Mouse (Mus musculus) heart, postnatal 0 days (tissue): Measurements from ENCODE around the gene Pigo. TPM values are rescaled to one million over a fixed set of nuclear protein-coding genes. Genes with fewer than 3 reads are reported as not detected.

Experiments
- ATAC-seq: fragments of 200-750 bp; cut with Nextera tagmentation; 2 replicates; pipeline ENCODE4 v1.8.0; 2017; ENCODE audit warnings: low read depth, moderate number of reproducible peaks, moderate library complexity; ENCODE audit not compliant: insufficient read depth
- DNase-seq: peaks from one replicate; pipeline ENCODE4 v3.0.0-alpha.2; 2016; ENCODE audit warnings: low spot score
- H3K27ac ChIP-seq: fragments of 300-500 bp; sonication (generic); 2 replicates; pipeline ENCODE4 v1.5.1; 2014; ENCODE audit warnings: low read depth, mild to moderate bottlenecking
- H3K27me3 ChIP-seq: fragments of 300-500 bp; sonication (generic); 2 replicates; pipeline ENCODE4 v1.6.1; 2014; ENCODE audit warnings: low read length, mixed read lengths; ENCODE audit not compliant: control insufficient read depth, insufficient read depth
- H3K36me3 ChIP-seq: fragments of 300-500 bp; sonication (generic); replicated peaks from 2 replicates; pipeline ENCODE4 v1.6.1; 2014; ENCODE audit warnings: low read length, mixed read lengths; ENCODE audit not compliant: control insufficient read depth, insufficient read depth
- H3K4me1 ChIP-seq: fragments of 300-500 bp; sonication (generic); 2 replicates; pipeline ENCODE4 v1.6.1; 2014; ENCODE audit warnings: antibody characterized with exemption; ENCODE audit not compliant: control insufficient read depth, insufficient read depth
- H3K4me2 ChIP-seq: fragments of 300-500 bp; sonication (generic); 2 replicates; pipeline ENCODE4 v1.6.1; 2014; ENCODE audit warnings: low read depth, mild to moderate bottlenecking, low read length, moderate library complexity
- H3K4me3 ChIP-seq: fragments of 300-500 bp; sonication (generic); 2 replicates; pipeline ENCODE4 v1.5.1; 2014; ENCODE audit warnings: low read depth, low read length
- H3K9ac ChIP-seq: fragments of 300-500 bp; sonication (generic); replicated peaks from 2 replicates; pipeline ENCODE4 v1.6.1; 2014; ENCODE audit warnings: low read depth, low read length, mixed read lengths
- H3K9me3 ChIP-seq: fragments of 300-500 bp; sonication (generic); replicated peaks from 2 replicates; pipeline ENCODE4 v1.6.1; 2016; ENCODE audit warnings: low read length; ENCODE audit not compliant: control insufficient read depth
- CTCF ChIP-seq: IDR thresholded peaks from 2 replicates; pipeline ENCODE4 v1.5.1; 2016; ENCODE audit warnings: antibody characterized with exemption, control low read depth, low read depth
- EP300 ChIP-seq: IDR thresholded peaks from 2 replicates; pipeline ENCODE4 v1.6.1; 2016; ENCODE audit warnings: antibody characterized with exemption, low read depth
- WGBS: fragments of 180-500 bp; shearing (Covaris S2); extraction: QIAGEN DNeasy Blood & Tissue Kit; methylation state at CpG from one replicate; pipeline ENCODE4 v1.1.7; 2014; 5-methylcytosine and 5-hydroxymethylcytosine counted together
- polyA plus RNA-seq: library from polyadenylated mRNA; unstranded; fragments of >200 nt; fragmentation: Nextera tagmentation; extraction: Ambion mirVana; gene quantifications from 2 replicates; pipeline ENCODE4 v1.2.1, GENCODE M21; 2015
- total RNA-seq: library from RNA; depleted of rRNA; stranded (reverse); fragments of >200 nt; gene quantifications from 2 replicates; pipeline ENCODE4 v1.2.3, GENCODE M21; 2014; ENCODE audit warnings: low replicate concordance

Gene Pigo
- total and polyA plus RNA-seq, 2 experiments from 2014 or later, result 11.3 to 11.4 TPM

GRCm38 (mm10) chr4:43020876-43021275 is 4.7 kb downstream of the Pigo start:
- WGBS, result 88% methylated on average over 16 of the region's 16 CpGs
- Histone ChIP-seq H3K9me3 (no peaks in the 10 kb centered on the region), H3K4me3 (no peak overlapping the region), H3K27ac (no peak overlapping the region), H3K27me3 (no peaks in the 10 kb centered on the region), H3K36me3 (peaks cover 59% of the 10 kb centered on the region), H3K4me1 (no peaks in the 10 kb centered on the region), H3K4me2 (no peak overlapping the region), H3K9ac (no peak overlapping the region)
- no peak for DNase-seq
- no peak for ATAC-seq
- TF ChIP-seq CTCF, result no peak
- no peak for TF ChIP-seq EP300

GRCm38 (mm10) chr4:43019641-43020465 is 5.8 kb downstream of the Pigo start:
- peaks cover 59% of the 10 kb centered on the region for H3K36me3 ChIP-seq
- no peak overlapping the region for H3K9ac ChIP-seq
- 90% methylated on average over 23 of the region's 23 CpGs for WGBS
- no peaks in the 10 kb centered on the region for H3K4me1 ChIP-seq
- no peaks in the 10 kb centered on the region for H3K27me3 ChIP-seq
- no peak overlapping the region for H3K4me3 ChIP-seq
- TF ChIP-seq CTCF, result no peak
- TF ChIP-seq EP300, result no peak
- no peak for ATAC-seq
- no peaks in the 10 kb centered on the region for H3K9me3 ChIP-seq
- H3K4me2 ChIP-seq, result no peak overlapping the region
- no peak for DNase-seq
- no peak overlapping the region for H3K27ac ChIP-seq

- Histone ChIP-seq H3K9ac (no peak overlapping the region), H3K4me1 (no peaks in the 10 kb centered on the region), H3K4me3 (no peak overlapping the region), H3K36me3 (peaks cover 59% of the 10 kb centered on the region), H3K4me2 (no peak overlapping the region), H3K9me3 (no peaks in the 10 kb centered on the region), H3K27ac (no peak overlapping the region), H3K27me3 (no peaks in the 10 kb centered on the region)
- ATAC-seq (no peak), DNase-seq (no peak)
- TF ChIP-seq CTCF (no peak), EP300 (no peak)
- 86% methylated on average over 10 of the region's 10 CpGs for WGBS
Measured at GRCm38 (mm10) chr4:43019176-43019575, 6.4 kb downstream of the Pigo start.

GRCm38 (mm10) chr4:43018156-43018555 is 7.5 kb downstream of the Pigo start:
- Histone ChIP-seq H3K4me1 (no peaks in the 10 kb centered on the region), H3K36me3 (peaks cover 53% of the 10 kb centered on the region), H3K9ac (no peak overlapping the region), H3K9me3 (no peaks in the 10 kb centered on the region), H3K4me3 (no peak overlapping the region), H3K27me3 (no peaks in the 10 kb centered on the region), H3K4me2 (no peak overlapping the region), H3K27ac (no peak overlapping the region)
- TF ChIP-seq EP300 (no peak), CTCF (no peak)
- 82% methylated on average over 4 of the region's 4 CpGs for WGBS
- DNase-seq (no peak), ATAC-seq (no peak)

- H3K36me3 ChIP-seq, result no peaks in the 10 kb centered on the region
- no peaks in the 10 kb centered on the region for H3K27me3 ChIP-seq
- ATAC-seq, result no peak
- H3K9me3 ChIP-seq, result no peaks in the 10 kb centered on the region
- H3K4me1 ChIP-seq, result peaks cover 4% of the 10 kb centered on the region; the same call in 1 of the 2 replicates
- no peak overlapping the region for H3K4me3 ChIP-seq
- WGBS, result 96% methylated on average over 1 of the region's 1 CpGs
- H3K27ac ChIP-seq, result no peak overlapping the region
- TF ChIP-seq CTCF (no peak), EP300 (no peak)
- DNase-seq, result no peak
- H3K9ac ChIP-seq, result no peak overlapping the region
- H3K4me2 ChIP-seq, result no peak overlapping the region
Measured at GRCm38 (mm10) chr4:43012091-43012490, 13.5 kb downstream of the Pigo start.
